Mouse (Mus musculus) gastrocnemius, adult 2 months (tissue): ENCODE measurements at regions not wholly inside any gene's neighbourhood (a gene's known extent, or its start where the extent isn't known, plus 50 kb on each side); places are given as distances from the start of the nearest gene placed in this dataset.

Source experiments
- DNase-seq: peaks from one replicate; pipeline ENCODE4 v3.0.0; 2022
- H3K27ac ChIP-seq: fragments of 200-600 bp; 2 replicates; pipeline ENCODE4 v1.8.1; 2022; ENCODE audit warnings: mild to moderate bottlenecking
- H3K4me3 ChIP-seq: fragments of 200-600 bp; 2 replicates; pipeline ENCODE4 v1.8.1; 2022; ENCODE audit warnings: mild to moderate bottlenecking, moderate library complexity
- CTCF ChIP-seq: fragments of 200-600 bp; IDR thresholded peaks from 2 replicates; pipeline ENCODE4 v1.8.1; 2022; ENCODE audit warnings: antibody characterized with exemption, mild to moderate bottlenecking, moderate library complexity
- intact Hi-C: fragments of 180-260 bp; cut with DNase I; formaldehyde crosslinking; loops from one replicate; pipeline ENCODE4 v1.15.1; 2025

DNA sequence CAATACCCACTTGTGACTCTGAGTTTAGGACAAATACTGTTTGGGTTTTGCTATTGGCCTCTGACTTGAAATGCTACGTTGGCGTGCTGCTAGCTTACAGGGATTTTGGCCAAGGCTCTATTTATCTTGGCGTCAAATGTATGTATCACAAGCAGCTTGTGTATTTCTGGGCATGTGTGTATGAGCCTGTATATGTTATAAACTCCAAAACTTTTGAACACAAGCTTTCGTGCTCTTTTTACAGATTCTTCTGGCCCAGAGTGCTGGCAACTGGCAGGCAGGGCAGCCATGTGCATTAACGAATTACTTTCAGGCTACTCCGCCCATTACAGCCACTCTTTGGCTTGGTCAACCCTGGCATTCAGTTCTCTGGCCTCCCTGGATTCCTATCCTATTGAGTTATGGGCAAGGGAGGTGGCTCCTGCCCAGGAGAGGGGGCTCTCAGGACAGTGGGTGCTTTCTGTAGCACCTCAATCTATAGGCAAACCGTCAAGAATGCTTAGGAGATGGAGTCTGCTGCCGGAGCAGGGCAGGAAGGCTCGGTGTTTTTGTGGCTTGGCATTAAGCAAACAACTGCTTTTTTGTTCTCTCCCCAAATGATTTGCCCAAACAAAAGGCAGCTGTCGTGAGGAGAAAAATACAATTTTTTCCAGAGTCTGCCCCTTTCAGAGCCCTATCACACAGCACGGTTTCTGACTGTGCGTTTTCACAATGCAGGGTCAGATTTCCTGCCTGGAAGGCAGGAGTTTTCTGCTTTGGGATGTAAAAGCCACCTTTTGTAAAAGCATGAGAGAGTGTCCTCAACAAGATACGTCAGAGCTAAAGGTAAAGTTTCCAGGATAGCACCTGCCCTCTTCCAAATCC, 465.0 kb downstream of the Ccdc171 start:
- no peak overlapping the region for H3K27ac ChIP-seq
- H3K4me3 ChIP-seq, result no peak overlapping the region
- DNase-seq, result no peak
- intact Hi-C loops, result no loop called here
- no peak for TF ChIP-seq CTCF

- Histone ChIP-seq H3K27ac (no peak overlapping the region), H3K4me3 (no peak overlapping the region)
- intact Hi-C loops, result no loop called here
- TF ChIP-seq CTCF, result no peak
- no peak for DNase-seq
Observed at GRCm38 (mm10) chr4:83991195-83991594, 465.9 kb downstream of the Ccdc171 start.

DNA sequence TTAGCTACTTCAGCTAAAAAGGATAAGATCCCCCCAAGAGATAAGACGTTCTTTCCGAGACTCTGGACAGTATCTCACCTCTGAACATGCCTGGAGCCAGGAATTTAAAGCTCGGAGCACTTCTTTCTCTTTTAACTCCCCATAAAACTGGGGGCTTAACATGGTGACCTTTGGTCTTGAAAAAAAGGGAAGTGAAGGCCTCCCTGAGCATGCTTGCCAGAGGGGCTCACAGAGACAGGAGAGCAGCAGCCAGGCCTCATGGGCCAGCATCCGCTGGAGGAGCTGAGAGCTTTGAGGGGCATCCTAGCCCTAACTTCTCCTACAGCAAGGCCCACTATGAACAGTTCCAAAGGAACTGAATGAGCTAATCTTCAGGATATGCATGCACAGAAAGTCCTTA, 471.7 kb downstream of the Ccdc171 start:
- no peak for DNase-seq
- TF ChIP-seq CTCF, result no peak
- Histone ChIP-seq H3K4me3 (no peak overlapping the region), H3K27ac (no peak overlapping the region)
- intact Hi-C loops, result no loop called here

- intact Hi-C loops, result no loop called here
Observed at GRCm38 (mm10) chr4:84001645-84002044, 476.3 kb downstream of the Ccdc171 start.

DNA sequence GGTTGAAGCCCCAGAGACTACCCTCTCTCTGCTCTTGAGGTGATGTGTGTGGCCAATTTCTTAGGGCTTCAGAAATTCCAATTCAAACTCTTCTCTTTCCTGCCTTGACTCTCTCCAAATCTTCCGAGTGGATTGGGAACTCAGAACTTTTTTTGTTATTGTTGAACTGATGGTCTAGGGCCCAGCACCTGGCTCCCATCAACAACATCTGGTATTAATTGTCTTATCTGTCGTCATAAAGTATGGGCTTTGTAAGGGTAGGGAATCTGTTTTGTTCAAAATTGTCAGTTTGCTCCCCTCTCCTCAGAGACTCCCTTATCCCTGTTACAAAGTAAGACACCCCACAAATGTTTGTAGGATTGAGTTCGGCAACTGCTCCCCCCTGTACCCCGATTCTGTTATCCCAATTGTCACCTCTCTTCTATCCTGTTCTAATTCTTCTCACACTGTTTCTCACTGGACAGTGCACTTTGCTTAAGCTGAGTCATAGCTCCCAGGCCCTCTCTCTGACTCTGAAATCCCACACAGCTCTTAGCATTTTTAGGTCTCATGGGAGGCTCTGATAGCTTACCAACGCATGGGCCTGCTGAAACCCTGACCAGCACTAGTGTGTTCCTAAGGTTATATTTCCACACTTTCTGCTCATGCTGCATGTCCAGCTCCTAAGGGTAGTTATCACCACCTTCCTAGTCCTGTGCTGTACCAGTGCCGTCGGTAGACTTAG, 478.9 kb downstream of the Ccdc171 start:
- no peak for TF ChIP-seq CTCF
- Histone ChIP-seq H3K27ac (peak overlapping the region; percentile 59), H3K4me3 (no peak overlapping the region)
- intact Hi-C loops, result no loop called here
- no peak for DNase-seq

More at GRCm38 (mm10) chr4:84001645-84002044, 476.3 kb downstream of the Ccdc171 start:
- no peak overlapping the region for H3K4me3 ChIP-seq
- no peak for DNase-seq
- no peak overlapping the region for H3K27ac ChIP-seq
- TF ChIP-seq CTCF, result no peak

DNA sequence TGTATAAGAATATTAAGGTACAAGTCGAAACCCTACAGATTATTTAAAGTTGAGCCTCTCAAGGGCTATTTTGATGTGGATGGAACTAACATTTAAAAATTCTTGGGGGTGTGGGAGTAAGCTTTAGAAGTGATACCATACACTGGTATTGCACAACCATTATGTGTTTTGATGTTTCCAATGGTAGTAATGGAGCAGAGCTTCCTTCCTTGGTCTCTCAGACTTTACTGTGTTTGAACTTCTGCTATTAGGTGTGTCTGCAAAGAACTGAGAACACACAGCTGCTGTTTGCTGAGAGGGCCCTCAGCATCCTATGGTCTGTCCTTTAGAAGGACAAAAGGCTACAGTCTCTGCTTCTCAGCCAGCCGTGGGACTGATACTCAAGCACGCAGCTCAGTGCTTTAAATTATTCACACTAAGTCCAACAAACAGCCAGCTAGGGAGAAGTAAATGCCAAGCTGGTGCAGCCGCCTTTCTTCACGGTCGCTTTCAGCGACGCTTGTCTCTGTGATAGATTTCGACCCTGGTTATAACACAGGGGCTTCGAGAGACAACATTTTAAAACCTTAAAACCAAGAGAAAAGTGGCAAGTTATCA, 479.5 kb downstream of the Ccdc171 start:
- Histone ChIP-seq H3K4me3 (no peak overlapping the region), H3K27ac (peak overlapping the region; percentile 59; the same call in 1 of the 2 replicates)
- no peak for DNase-seq
- no peak for TF ChIP-seq CTCF
- intact Hi-C loops, result no loop called here

DNA sequence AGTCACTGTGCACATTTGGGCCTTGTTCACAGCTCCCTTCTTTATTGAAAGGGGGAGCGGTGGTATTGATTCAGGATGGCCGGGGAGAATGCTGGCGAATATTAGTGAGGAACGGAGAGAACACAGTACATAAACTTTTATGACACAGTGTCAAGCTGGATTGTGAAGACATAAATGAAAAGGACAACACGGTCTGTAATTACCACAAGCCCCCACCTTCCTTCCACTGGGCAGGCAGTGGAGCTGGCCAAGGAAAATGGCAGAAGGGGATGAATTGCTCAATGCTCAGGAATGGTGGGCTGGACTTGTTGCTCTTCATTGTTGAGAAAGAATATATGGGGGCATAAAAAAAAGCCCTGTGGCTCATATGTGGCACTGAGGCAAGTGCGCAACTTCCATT, 486.6 kb downstream of the Ccdc171 start:
- no peak overlapping the region for H3K27ac ChIP-seq
- no peak overlapping the region for H3K4me3 ChIP-seq
- TF ChIP-seq CTCF, result no peak
- intact Hi-C loops, result loop anchor here (5.0 to 10.0 kb wide), 2 partner anchors 35 to 187 kb away; no protein-coding TSS in a partner anchor
- DNase-seq, result no peak

- no peak for TF ChIP-seq CTCF
- DNase-seq, result no peak
- H3K4me3 ChIP-seq, result peak overlapping the region; percentile 36
- peak overlapping the region; percentile 85 for H3K27ac ChIP-seq
- intact Hi-C loops, result loop anchor here (10.0 kb wide), 1 partner anchor 190 kb away; no protein-coding TSS in a partner anchor
Observed at GRCm38 (mm10) chr4:84015139-84015538, 489.8 kb downstream of the Ccdc171 start.

DNA sequence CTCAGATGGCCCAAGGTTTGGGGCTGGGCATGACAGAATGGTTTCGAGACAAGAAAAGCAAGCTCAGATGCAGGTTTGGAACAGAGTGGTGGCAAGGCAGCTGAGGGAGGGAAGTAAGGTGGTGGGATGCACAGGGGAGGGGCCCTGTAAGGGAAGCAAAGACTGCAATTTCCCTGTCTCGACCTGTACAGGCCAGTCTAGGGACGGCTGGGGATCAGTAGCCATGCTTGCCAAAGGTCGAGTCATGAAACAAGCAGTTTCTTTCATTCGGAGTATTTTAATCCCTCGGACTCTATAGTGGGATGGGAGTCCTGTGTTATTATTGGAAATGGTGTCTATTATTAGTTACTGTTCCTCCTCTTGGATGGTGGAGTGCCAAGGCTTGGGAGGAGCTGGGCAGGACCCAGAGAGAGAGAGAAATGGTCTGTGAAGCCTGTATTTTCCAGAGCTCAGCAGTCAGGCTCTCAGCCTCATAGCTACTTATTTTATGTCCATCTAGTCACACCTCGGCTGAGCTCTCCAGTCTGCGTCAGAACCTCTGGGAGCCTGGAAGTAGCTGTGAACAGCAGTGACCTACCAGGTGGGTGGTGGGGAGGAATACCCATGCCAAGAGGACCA, 490.3 kb downstream of the Ccdc171 start:
- peak overlapping the region; percentile 36 for H3K4me3 ChIP-seq
- intact Hi-C loops, result loop anchor here (10.0 kb wide), 1 partner anchor 191 kb away; no protein-coding TSS in a partner anchor
- no peak for TF ChIP-seq CTCF
- peak overlapping the region; percentile 85 for H3K27ac ChIP-seq
- DNase-seq, result peak; percentile 78

DNA sequence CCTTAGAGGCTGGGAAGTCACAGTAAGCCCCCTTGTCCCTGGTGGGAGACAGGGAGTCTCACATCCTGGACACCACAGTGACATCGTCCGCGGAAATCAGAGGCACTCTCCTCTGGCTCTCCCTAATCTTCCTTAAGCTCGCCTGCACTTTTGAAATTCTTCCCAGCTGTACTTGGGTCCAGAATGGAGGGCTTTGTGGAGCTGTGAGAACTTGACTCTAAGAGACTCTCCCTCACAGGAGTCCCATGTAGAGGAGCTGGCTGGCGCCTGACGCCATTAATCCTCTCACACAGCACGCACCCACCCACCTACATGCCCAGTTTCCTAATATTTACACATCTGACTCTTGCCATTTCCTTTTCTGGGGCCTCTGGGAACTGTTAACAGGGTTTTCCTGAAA, 492.8 kb downstream of the Ccdc171 start:
- no peak overlapping the region for H3K4me3 ChIP-seq
- no peak for TF ChIP-seq CTCF
- DNase-seq, result no peak
- intact Hi-C loops, result loop anchor here (10.0 kb wide), 1 partner anchor 193 kb away; no protein-coding TSS in a partner anchor
- no peak overlapping the region for H3K27ac ChIP-seq

GRCm38 (mm10) chr4:84018774-84019173, 493.4 kb downstream of the Ccdc171 start:
- TF ChIP-seq CTCF, result no peak
- DNase-seq, result peak; percentile 42
- H3K27ac ChIP-seq, result peak overlapping the region; percentile 28
- H3K4me3 ChIP-seq, result no peak overlapping the region
- intact Hi-C loops, result loop anchor here (10.0 kb wide), 1 partner anchor 194 kb away; no protein-coding TSS in a partner anchor
